Mouse (Mus musculus): ENCODE measurements around the gene Otogl. TPM values are rescaled to one million over a fixed set of nuclear protein-coding genes. Genes with fewer than 3 reads are reported as not detected.

Otogl gene
- polyA plus RNA-seq, 1 experiment, result not detected

- Histone ChIP-seq H3K27me3 (ENCODE audit: control insufficient read depth, insufficient read depth, low read length) (no peaks in the 10 kb centered on the region), H3K4me3 (ENCODE audit: extremely low read depth, insufficient read depth, insufficient read length) (no peak overlapping the region), H3K36me3 (ENCODE audit: control insufficient read depth, insufficient read depth, low read length) (no peaks in the 10 kb centered on the region), H3K4me1 (ENCODE audit: control insufficient read depth, insufficient read depth, insufficient read length) (no peaks in the 10 kb centered on the region), H3K27ac (ENCODE audit: insufficient read depth, low read length) (no peak overlapping the region)
- 86% methylated on average over 4 of the region's 4 CpGs for WGBS
- no peak for TF ChIP-seq CTCF (IDR thresholded peaks at IDR 0.05; ENCODE audit: extremely low read depth, insufficient read depth, insufficient read length, insufficient replicate concordance)
- TF ChIP-seq POLR2A (IDR thresholded peaks at IDR 0.05; ENCODE audit: low read depth, low read length), result no peak
- no peak for DNase-seq (ENCODE audit: low read depth in 1 of 2, low spot score in 2 of 2)
Observed at GRCm38 (mm10) chr10:107867414-107867813, 44.5 kb downstream of the Otogl start.

- no peak overlapping the region for H3K27ac ChIP-seq (ENCODE audit: insufficient read depth, low read length)
- TF ChIP-seq POLR2A (IDR thresholded peaks at IDR 0.05; ENCODE audit: low read depth, low read length) (no peak), CTCF (IDR thresholded peaks at IDR 0.05; ENCODE audit: extremely low read depth, insufficient read depth, insufficient read length, insufficient replicate concordance) (no peak)
- no peaks in the 10 kb centered on the region for H3K36me3 ChIP-seq (ENCODE audit: control insufficient read depth, insufficient read depth, low read length)
- WGBS, result 87% methylated on average over 8 of the region's 8 CpGs
- no peak overlapping the region for H3K4me3 ChIP-seq (ENCODE audit: extremely low read depth, insufficient read depth, insufficient read length)
- H3K4me1 ChIP-seq (ENCODE audit: control insufficient read depth, insufficient read depth, insufficient read length), result no peaks in the 10 kb centered on the region
- H3K27me3 ChIP-seq (ENCODE audit: control insufficient read depth, insufficient read depth, low read length), result no peaks in the 10 kb centered on the region
- DNase-seq (ENCODE audit: low read depth in 1 of 2, low spot score in 2 of 2), result no peak
Observed at GRCm38 (mm10) chr10:107860235-107860917, 51.6 kb downstream of the Otogl start.

GRCm38 (mm10) chr10:107859220-107859619 lies 52.7 kb downstream of the Otogl start:
- WGBS, result 84% methylated on average over 3 of the region's 3 CpGs
- Histone ChIP-seq H3K27ac (ENCODE audit: insufficient read depth, low read length) (no peak overlapping the region), H3K4me1 (ENCODE audit: control insufficient read depth, insufficient read depth, insufficient read length) (no peaks in the 10 kb centered on the region), H3K4me3 (ENCODE audit: extremely low read depth, insufficient read depth, insufficient read length) (no peak overlapping the region), H3K27me3 (ENCODE audit: control insufficient read depth, insufficient read depth, low read length) (no peaks in the 10 kb centered on the region), H3K36me3 (ENCODE audit: control insufficient read depth, insufficient read depth, low read length) (no peaks in the 10 kb centered on the region)
- no peak for TF ChIP-seq CTCF (IDR thresholded peaks at IDR 0.05; ENCODE audit: extremely low read depth, insufficient read depth, insufficient read length, insufficient replicate concordance)
- no peak for TF ChIP-seq POLR2A (IDR thresholded peaks at IDR 0.05; ENCODE audit: low read depth, low read length)
- no peak for DNase-seq (ENCODE audit: low read depth in 1 of 2, low spot score in 2 of 2)

GRCm38 (mm10) chr10:107858684-107859083 lies 53.2 kb downstream of the Otogl start:
- TF ChIP-seq POLR2A (IDR thresholded peaks at IDR 0.05; ENCODE audit: low read depth, low read length) (no peak), CTCF (IDR thresholded peaks at IDR 0.05; ENCODE audit: extremely low read depth, insufficient read depth, insufficient read length, insufficient replicate concordance) (peak; percentile 26; the same call in 1 of the 2 replicates)
- Histone ChIP-seq H3K27me3 (ENCODE audit: control insufficient read depth, insufficient read depth, low read length) (no peaks in the 10 kb centered on the region), H3K4me3 (ENCODE audit: extremely low read depth, insufficient read depth, insufficient read length) (no peak overlapping the region), H3K4me1 (ENCODE audit: control insufficient read depth, insufficient read depth, insufficient read length) (no peaks in the 10 kb centered on the region), H3K36me3 (ENCODE audit: control insufficient read depth, insufficient read depth, low read length) (no peaks in the 10 kb centered on the region), H3K27ac (ENCODE audit: insufficient read depth, low read length) (no peak overlapping the region)
- 33% methylated on average over 7 of the region's 7 CpGs for WGBS
- DNase-seq (ENCODE audit: low read depth in 1 of 2, low spot score in 2 of 2), result no peak

GRCm38 (mm10) chr10:107844906-107845305 lies 67.0 kb downstream of the Otogl start:
- WGBS, result 96% methylated on average over 1 of the region's 1 CpGs
- no peaks in the 10 kb centered on the region for H3K27me3 ChIP-seq (ENCODE audit: control insufficient read depth, insufficient read depth, low read length)
- no peak for DNase-seq (ENCODE audit: low read depth in 1 of 2, low spot score in 2 of 2)
- no peaks in the 10 kb centered on the region for H3K4me1 ChIP-seq (ENCODE audit: control insufficient read depth, insufficient read depth, insufficient read length)
- H3K36me3 ChIP-seq (ENCODE audit: control insufficient read depth, insufficient read depth, low read length), result no peaks in the 10 kb centered on the region
- no peak for TF ChIP-seq CTCF (IDR thresholded peaks at IDR 0.05; ENCODE audit: extremely low read depth, insufficient read depth, insufficient read length, insufficient replicate concordance)
- no peak for TF ChIP-seq POLR2A (IDR thresholded peaks at IDR 0.05; ENCODE audit: low read depth, low read length)
- no peak overlapping the region for H3K4me3 ChIP-seq (ENCODE audit: extremely low read depth, insufficient read depth, insufficient read length)
- no peak overlapping the region for H3K27ac ChIP-seq (ENCODE audit: insufficient read depth, low read length)

GRCm38 (mm10) chr10:107834452-107835239 lies 77.3 kb downstream of the Otogl start:
- Histone ChIP-seq H3K36me3 (ENCODE audit: control insufficient read depth, insufficient read depth, low read length) (no peaks in the 10 kb centered on the region), H3K27me3 (ENCODE audit: control insufficient read depth, insufficient read depth, low read length) (no peaks in the 10 kb centered on the region), H3K27ac (ENCODE audit: insufficient read depth, low read length) (no peak overlapping the region), H3K4me1 (ENCODE audit: control insufficient read depth, insufficient read depth, insufficient read length) (no peaks in the 10 kb centered on the region), H3K4me3 (ENCODE audit: extremely low read depth, insufficient read depth, insufficient read length) (no peak overlapping the region)
- TF ChIP-seq POLR2A (IDR thresholded peaks at IDR 0.05; ENCODE audit: low read depth, low read length) (no peak), CTCF (IDR thresholded peaks at IDR 0.05; ENCODE audit: extremely low read depth, insufficient read depth, insufficient read length, insufficient replicate concordance) (no peak)
- DNase-seq (ENCODE audit: low read depth in 1 of 2, low spot score in 2 of 2), result no peak
- whole genome bisulfite sequencing, result 84% methylated on average over 4 of the region's 4 CpGs

- no peak overlapping the region for H3K4me3 ChIP-seq (ENCODE audit: extremely low read depth, insufficient read depth, insufficient read length)
- no peaks in the 10 kb centered on the region for H3K4me1 ChIP-seq (ENCODE audit: control insufficient read depth, insufficient read depth, insufficient read length)
- no peak for DNase-seq (ENCODE audit: low read depth in 1 of 2, low spot score in 2 of 2)
- WGBS, result 88% methylated on average over 6 of the region's 6 CpGs
- no peaks in the 10 kb centered on the region for H3K27me3 ChIP-seq (ENCODE audit: control insufficient read depth, insufficient read depth, low read length)
- TF ChIP-seq POLR2A (IDR thresholded peaks at IDR 0.05; ENCODE audit: low read depth, low read length) (no peak), CTCF (IDR thresholded peaks at IDR 0.05; ENCODE audit: extremely low read depth, insufficient read depth, insufficient read length, insufficient replicate concordance) (no peak)
- no peaks in the 10 kb centered on the region for H3K36me3 ChIP-seq (ENCODE audit: control insufficient read depth, insufficient read depth, low read length)
- no peak overlapping the region for H3K27ac ChIP-seq (ENCODE audit: insufficient read depth, low read length)
Observed at GRCm38 (mm10) chr10:107829151-107829550, 82.8 kb downstream of the Otogl start.

Data from spleen, adult 2 months (tissue).